Mouse (Mus musculus) heart, embryonic 12.5 days (tissue): Measurements from ENCODE around the gene Ap3b1. TPM values are rescaled to one million over a fixed set of nuclear protein-coding genes. Genes with fewer than 3 reads are reported as not detected.

Experiments
- ATAC-seq: fragments of 200-750 bp; cut with Nextera tagmentation; 2 replicates; pipeline ENCODE4 v1.8.0; 2017; ENCODE audit warnings: moderate TSS enrichment, moderate library complexity; ENCODE audit not compliant: insufficient number of reproducible peaks, low FRiP score
- H3K27ac ChIP-seq: fragments of 300-500 bp; sonication (generic); 2 replicates; pipeline ENCODE4 v1.5.1; 2016; ENCODE audit warnings: mild to moderate bottlenecking, moderate library complexity; ENCODE audit not compliant: poor library complexity, severe bottlenecking
- H3K27me3 ChIP-seq: fragments of 300-500 bp; sonication (generic); replicated peaks from 2 replicates; pipeline ENCODE4 v1.6.1; 2016; ENCODE audit warnings: mild to moderate bottlenecking, moderate library complexity
- H3K36me3 ChIP-seq: fragments of 300-500 bp; sonication (generic); 2 replicates; pipeline ENCODE4 v1.6.1; 2016; ENCODE audit warnings: mild to moderate bottlenecking, moderate library complexity
- H3K4me1 ChIP-seq: fragments of 300-500 bp; sonication (generic); replicated peaks from 2 replicates; pipeline ENCODE4 v1.6.1; 2016; ENCODE audit warnings: mild to moderate bottlenecking
- H3K4me2 ChIP-seq: fragments of 300-500 bp; sonication (generic); 2 replicates; pipeline ENCODE4 v1.6.1; 2016; ENCODE audit warnings: mild to moderate bottlenecking, moderate library complexity
- H3K4me3 ChIP-seq: fragments of 300-500 bp; sonication (generic); 2 replicates; pipeline ENCODE4 v1.5.1; 2016; ENCODE audit warnings: mild to moderate bottlenecking
- H3K9ac ChIP-seq: fragments of 300-500 bp; sonication (generic); 2 replicates; pipeline ENCODE4 v1.6.1; 2016; ENCODE audit warnings: mild to moderate bottlenecking, moderate library complexity
- H3K9me3 ChIP-seq: fragments of 300-500 bp; sonication (generic); replicated peaks from 2 replicates; pipeline ENCODE4 v1.6.1; 2016; ENCODE audit warnings: mild to moderate bottlenecking, moderate library complexity
- WGBS: fragments of 180-500 bp; shearing (Covaris S2); methylation state at CpG from one replicate; pipeline ENCODE4 v1.1.7; 2016; 5-methylcytosine and 5-hydroxymethylcytosine counted together
- polyA plus RNA-seq: library from polyadenylated mRNA; unstranded; fragments of >200 nt; fragmentation: Nextera tagmentation; extraction: Ambion mirVana; gene quantifications from 2 replicates; pipeline ENCODE4 v1.2.1, GENCODE M21; 2016

Gene Ap3b1
- polyA plus RNA-seq, 1 experiment from 2014 or later: 38.6 TPM

DNA sequence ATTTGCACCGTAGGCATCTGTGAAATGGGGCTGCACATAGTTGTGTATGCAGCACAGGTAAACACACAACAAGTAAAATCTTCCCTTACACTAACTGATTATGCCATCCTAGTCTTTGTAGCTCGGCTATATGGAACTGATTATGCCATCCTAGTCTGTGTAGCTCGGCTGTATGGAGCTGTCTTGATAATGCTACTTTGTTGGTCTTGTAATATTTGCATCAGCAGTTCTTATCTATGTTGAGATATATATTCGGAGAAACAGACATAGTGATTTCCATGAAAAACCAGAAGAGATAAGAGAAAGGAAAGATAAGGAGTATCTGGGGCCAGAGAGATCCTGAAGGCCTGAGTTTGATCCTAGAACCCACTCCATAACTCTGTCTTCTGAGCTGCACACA, 178.6 kb downstream of the Ap3b1 start:
- 54% methylated on average over 4 of the region's 4 CpGs for WGBS
- no peak for ATAC-seq
- Histone ChIP-seq H3K9me3 (no peaks in the 10 kb centered on the region), H3K4me1 (no peaks in the 10 kb centered on the region), H3K4me3 (no peak overlapping the region), H3K9ac (no peak overlapping the region), H3K27ac (no peak overlapping the region), H3K27me3 (no peaks in the 10 kb centered on the region), H3K36me3 (peaks cover 9% of the 10 kb centered on the region), H3K4me2 (no peak overlapping the region)

DNA sequence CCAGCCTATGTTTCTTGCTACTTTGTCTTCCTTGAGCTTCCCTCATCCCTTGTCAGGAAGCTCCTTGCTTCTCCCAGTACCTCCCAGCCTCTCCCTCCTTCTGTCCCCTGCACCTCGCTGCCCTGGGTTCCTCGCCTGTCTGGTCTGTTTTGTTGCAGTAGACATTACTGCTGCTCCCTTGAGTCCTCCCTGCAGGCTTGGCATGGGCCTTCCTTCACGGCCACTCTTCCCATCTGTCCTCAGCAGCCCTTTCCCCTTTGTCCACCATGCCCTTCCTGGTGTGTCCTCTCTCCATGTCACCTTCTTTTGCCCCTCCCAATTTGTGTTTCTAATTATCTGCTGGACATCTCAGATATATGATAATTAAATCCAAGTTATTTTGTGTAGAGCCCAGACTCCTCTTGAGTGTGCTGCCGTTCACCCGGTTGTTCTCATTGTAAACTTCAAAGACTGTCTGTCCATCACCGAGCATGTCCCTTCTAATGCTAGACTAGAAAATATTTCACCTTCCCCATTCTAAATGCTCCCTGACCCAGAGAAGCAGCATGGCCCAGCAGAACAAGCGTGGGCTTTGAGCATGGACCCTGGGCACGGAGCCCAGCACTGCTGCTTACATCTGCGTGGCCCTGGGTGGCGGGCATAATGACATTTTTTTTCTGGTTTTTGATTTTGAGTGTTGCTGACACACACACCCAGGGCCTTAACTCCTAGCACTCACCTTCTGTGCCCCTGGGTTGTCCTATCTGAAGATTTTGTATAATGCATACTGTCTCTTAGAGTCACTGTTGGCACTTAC, 181.3 kb downstream of the Ap3b1 start:
- Histone ChIP-seq H3K4me1 (peaks cover 6% of the 10 kb centered on the region), H3K4me2 (no peak overlapping the region), H3K27ac (no peak overlapping the region), H3K36me3 (peaks cover 12% of the 10 kb centered on the region), H3K9ac (no peak overlapping the region), H3K27me3 (no peaks in the 10 kb centered on the region), H3K4me3 (no peak overlapping the region), H3K9me3 (no peaks in the 10 kb centered on the region)
- WGBS: 88% methylated on average over 10 of the region's 10 CpGs
- ATAC-seq: no peak

DNA sequence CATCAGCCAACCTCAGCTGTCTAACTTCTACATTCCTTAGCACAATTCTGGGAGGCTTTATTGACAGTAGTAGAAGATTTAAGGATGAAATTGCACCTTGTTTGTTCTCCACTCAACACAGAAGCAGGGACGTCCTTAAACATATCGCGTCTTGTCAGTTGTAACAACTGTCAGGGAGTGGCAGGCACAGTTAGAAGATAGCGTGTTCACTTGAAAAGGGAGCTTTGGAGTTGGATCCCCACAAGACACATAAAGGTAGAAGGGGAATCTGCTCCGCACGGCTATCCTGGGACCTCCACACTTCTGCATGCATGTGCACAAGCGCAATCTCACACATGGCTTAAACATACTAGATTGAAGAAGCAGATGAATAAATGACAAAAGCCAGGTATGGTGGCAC, 183.3 kb downstream of the Ap3b1 start:
- peaks cover 6% of the 10 kb centered on the region for H3K4me1 ChIP-seq
- WGBS: 83% methylated on average over 7 of the region's 7 CpGs
- ATAC-seq: no peak
- H3K36me3 ChIP-seq: peaks cover 12% of the 10 kb centered on the region
- H3K27me3 ChIP-seq: no peaks in the 10 kb centered on the region
- H3K27ac ChIP-seq: no peak overlapping the region
- H3K9me3 ChIP-seq: no peaks in the 10 kb centered on the region
- no peak overlapping the region for H3K4me3 ChIP-seq
- H3K9ac ChIP-seq: no peak overlapping the region
- H3K4me2 ChIP-seq: no peak overlapping the region

DNA sequence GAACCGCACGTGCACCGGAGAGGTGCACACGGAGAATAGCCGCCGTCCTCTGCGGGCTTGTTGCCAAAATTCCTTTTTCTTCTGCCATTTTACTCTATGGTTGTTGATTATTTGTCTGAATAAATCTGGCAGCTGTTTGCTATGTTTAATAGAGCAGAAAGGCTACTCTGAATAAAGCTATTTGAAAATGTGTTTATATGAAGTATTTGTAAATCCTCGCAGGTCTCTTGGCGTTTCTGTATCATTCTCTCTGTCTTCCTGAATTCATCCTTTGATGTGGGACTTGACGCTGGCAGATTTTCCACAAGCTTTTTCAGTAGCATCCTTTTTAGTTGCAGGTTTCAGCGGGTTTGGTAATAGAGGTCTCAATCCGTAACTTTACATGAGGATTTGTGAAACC, 185.5 kb downstream of the Ap3b1 start:
- no peak overlapping the region for H3K4me2 ChIP-seq
- peaks cover 6% of the 10 kb centered on the region for H3K4me1 ChIP-seq
- WGBS: 90% methylated on average over 12 of the region's 12 CpGs
- ATAC-seq: no peak
- no peaks in the 10 kb centered on the region for H3K27me3 ChIP-seq
- no peaks in the 10 kb centered on the region for H3K9me3 ChIP-seq
- H3K27ac ChIP-seq: no peak overlapping the region
- no peak overlapping the region for H3K4me3 ChIP-seq
- peaks cover 14% of the 10 kb centered on the region for H3K36me3 ChIP-seq
- no peak overlapping the region for H3K9ac ChIP-seq

DNA sequence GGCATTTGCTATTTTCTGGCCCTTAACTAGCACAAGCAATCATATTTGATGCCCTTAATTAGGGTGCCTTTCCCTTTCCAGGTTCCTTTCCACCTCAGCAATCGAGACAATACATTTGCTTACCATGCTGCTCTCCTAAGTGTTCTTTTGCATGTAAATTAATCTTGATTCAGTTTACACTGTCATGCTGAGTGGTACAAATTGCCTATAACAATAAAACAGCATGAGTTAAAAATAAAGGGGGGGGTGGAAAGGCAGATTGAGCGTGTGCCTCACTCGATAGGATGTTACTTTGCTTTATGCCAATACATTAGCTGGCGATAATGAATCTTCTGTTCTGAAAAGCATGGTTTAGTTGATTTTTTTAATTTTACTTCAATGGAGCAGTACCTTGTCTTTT, 187.0 kb downstream of the Ap3b1 start:
- no peak overlapping the region for H3K4me2 ChIP-seq
- no peak for ATAC-seq
- H3K4me3 ChIP-seq: no peak overlapping the region
- no peaks in the 10 kb centered on the region for H3K27me3 ChIP-seq
- WGBS: 83% methylated on average over 4 of the region's 4 CpGs
- H3K9ac ChIP-seq: no peak overlapping the region
- H3K9me3 ChIP-seq: no peaks in the 10 kb centered on the region
- H3K27ac ChIP-seq: no peak overlapping the region
- peaks cover 6% of the 10 kb centered on the region for H3K4me1 ChIP-seq
- peaks cover 16% of the 10 kb centered on the region for H3K36me3 ChIP-seq

DNA sequence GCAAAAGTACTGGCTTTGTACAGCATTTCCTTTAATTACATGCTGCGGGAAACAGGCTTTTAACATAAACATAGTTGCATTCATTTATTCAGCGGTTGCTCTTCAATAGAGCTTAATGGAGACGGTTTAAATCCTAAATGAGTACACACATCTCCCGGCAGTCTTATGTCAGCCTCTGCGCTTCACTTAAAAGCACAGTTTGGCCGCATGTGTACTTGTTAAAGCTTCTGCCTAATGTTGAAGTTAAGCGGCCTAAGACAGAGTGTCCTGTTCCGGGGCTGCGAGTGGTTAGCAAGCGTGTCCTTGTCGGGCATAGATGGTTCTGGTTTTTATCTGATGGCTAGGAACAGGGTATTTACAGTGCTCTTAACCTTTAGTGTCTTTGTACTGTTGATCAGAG, 187.5 kb downstream of the Ap3b1 start:
- Histone ChIP-seq H3K4me3 (no peak overlapping the region), H3K9ac (no peak overlapping the region), H3K4me1 (peaks cover 6% of the 10 kb centered on the region), H3K9me3 (no peaks in the 10 kb centered on the region), H3K4me2 (no peak overlapping the region), H3K27me3 (no peaks in the 10 kb centered on the region), H3K36me3 (peaks cover 13% of the 10 kb centered on the region), H3K27ac (no peak overlapping the region)
- no peak for ATAC-seq
- 75% methylated on average over 11 of the region's 11 CpGs for WGBS

DNA sequence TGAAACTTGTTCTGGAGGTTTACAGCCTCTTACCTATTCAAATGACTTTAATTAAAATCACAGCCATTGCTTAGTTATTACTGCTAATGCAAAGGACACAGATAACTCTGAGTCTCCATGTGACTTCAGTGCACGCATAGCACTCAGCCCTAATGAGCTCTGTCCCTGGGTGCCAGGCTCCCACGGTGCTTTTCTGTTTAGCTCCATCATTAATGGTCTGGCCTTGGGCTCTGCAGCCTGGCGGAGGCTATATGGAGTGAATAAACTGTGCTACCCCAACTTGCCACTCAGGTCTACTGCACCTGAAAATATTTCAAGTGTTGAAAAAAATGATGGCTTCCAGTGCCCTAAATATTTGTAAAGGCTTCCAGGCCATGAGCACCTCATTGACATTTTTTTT, 190.8 kb downstream of the Ap3b1 start:
- ATAC-seq: no peak
- Histone ChIP-seq H3K9ac (no peak overlapping the region), H3K9me3 (no peaks in the 10 kb centered on the region), H3K27me3 (no peaks in the 10 kb centered on the region), H3K27ac (no peak overlapping the region), H3K4me2 (no peak overlapping the region), H3K4me1 (no peaks in the 10 kb centered on the region; the same call in 1 of the 2 replicates), H3K36me3 (peaks cover 10% of the 10 kb centered on the region), H3K4me3 (no peak overlapping the region)
- 72% methylated on average over 3 of the region's 3 CpGs for WGBS

DNA sequence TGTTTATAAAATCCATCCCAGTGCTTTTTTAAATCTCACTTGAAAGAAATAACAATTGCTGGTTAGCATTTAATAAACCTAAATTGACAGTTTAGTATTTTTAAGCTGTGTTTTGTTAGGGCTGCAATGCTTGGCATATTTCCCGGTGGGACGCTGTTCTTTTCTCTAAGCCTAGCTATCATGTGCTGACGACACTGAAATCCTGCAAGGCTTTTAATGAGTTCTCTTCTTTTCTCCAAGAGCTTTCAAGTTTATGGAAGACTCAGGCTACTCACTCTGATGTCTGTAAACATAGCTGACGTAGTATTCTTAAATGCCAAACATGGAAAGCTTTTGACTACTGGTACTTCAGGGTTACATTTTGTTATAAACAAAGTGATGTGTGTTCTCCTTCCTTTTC, 191.3 kb downstream of the Ap3b1 start:
- Histone ChIP-seq H3K4me1 (no peaks in the 10 kb centered on the region; the same call in 1 of the 2 replicates), H3K9ac (no peak overlapping the region), H3K4me3 (no peak overlapping the region), H3K27me3 (no peaks in the 10 kb centered on the region), H3K36me3 (peaks cover 10% of the 10 kb centered on the region), H3K4me2 (no peak overlapping the region), H3K27ac (no peak overlapping the region), H3K9me3 (no peaks in the 10 kb centered on the region)
- ATAC-seq: no peak
- 65% methylated on average over 4 of the region's 4 CpGs for WGBS

DNA sequence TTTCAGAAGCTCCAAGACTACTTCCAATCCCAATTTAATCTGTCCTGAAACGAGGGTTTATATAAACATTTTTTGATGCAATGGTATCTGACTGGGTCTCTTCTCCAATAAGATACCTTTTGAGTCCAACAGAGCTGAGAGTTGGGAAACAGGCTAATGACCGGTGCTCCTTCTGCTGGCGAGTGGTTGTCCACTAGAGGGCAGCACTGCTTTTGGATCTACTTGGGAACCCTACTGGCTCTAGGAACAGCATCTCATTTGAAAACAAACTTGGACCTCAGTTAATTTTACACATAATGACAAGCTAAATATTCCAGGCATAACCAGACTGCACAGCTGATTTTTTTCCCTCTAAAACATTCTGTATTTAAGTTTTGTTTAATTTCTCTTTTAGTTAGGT, 201.3 kb downstream of the Ap3b1 start:
- H3K36me3 ChIP-seq: 0 out of 2 replicates have a peak, but pooled peaks cover 3% of the 10 kb centered on the region
- 4% methylated on average over 3 of the region's 3 CpGs for WGBS
- no peak for ATAC-seq

DNA sequence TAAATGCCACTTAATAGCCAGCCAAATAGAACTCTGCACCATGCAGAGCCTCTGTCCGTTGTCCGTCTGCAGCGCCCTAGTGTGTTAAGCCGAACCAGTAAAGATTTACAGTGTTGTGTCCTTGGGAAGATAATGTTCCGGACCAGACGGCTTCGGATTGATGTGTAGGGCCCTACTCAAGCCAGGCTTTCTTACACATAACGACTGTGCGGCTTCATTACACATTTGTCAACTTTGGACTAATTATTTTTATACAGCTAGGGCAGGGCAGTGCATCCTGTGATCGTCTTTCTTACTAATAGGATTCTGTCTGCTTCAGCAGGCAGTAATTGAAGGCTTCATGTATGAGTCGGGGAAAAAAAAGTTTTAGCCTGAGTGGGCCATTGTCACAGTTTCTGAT, 202.1 kb downstream of the Ap3b1 start:
- Histone ChIP-seq H3K9ac (no peak overlapping the region), H3K27ac (no peak overlapping the region), H3K4me1 (peaks cover 6% of the 10 kb centered on the region), H3K27me3 (no peaks in the 10 kb centered on the region), H3K4me2 (no peak overlapping the region), H3K36me3 (peaks cover 11% of the 10 kb centered on the region), H3K4me3 (no peak overlapping the region), H3K9me3 (no peaks in the 10 kb centered on the region)
- no peak for ATAC-seq
- 82% methylated on average over 11 of the region's 11 CpGs for WGBS

More for the DNA sequence above, 201.3 kb downstream of the Ap3b1 start:
- no peak overlapping the region for H3K4me3 ChIP-seq
- H3K9me3 ChIP-seq: no peaks in the 10 kb centered on the region
- H3K27me3 ChIP-seq: no peaks in the 10 kb centered on the region
- H3K9ac ChIP-seq: no peak overlapping the region
- no peak overlapping the region for H3K27ac ChIP-seq
- peaks cover 6% of the 10 kb centered on the region for H3K4me1 ChIP-seq
- no peak overlapping the region for H3K4me2 ChIP-seq

DNA sequence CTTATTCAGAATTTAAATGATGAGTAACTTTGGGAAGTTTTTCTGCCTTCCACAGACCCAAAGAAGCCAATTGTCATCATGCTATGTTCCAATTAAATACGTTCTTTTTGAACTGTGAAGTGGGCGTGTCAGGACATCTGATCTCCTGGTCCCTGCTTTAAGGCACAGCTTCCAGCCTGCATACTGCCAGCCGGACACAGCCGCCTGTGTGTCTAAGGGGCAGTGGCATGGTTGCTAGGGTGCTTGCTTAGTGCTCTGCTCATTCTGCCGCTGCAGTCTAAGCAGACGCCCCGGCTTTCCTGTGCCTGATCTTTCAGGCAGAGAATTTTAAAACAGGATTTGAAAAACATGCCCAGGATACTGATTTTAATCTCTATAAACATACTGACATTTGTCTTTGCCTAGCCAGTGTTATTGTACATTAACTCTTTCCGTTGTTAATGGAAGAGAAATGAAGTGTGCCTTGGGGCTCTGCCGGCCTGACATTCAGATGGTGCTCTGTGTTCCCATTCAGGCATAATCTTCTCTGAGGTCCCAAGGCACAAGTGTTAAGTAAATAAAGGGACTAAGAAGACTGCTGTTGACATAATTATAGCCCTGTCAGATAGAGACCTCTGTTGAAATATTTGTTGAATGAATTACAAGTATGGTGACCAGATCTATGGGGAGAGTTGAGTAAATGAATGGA, 204.0 kb downstream of the Ap3b1 start:
- no peaks in the 10 kb centered on the region for H3K27me3 ChIP-seq
- WGBS: 52% methylated on average over 9 of the region's 9 CpGs

More for the DNA sequence above, 204.0 kb downstream of the Ap3b1 start:
- ATAC-seq: no peak
- H3K4me2 ChIP-seq: no peak overlapping the region
- no peak overlapping the region for H3K4me3 ChIP-seq
- no peaks in the 10 kb centered on the region for H3K9me3 ChIP-seq
- H3K36me3 ChIP-seq: peaks cover 18% of the 10 kb centered on the region
- H3K9ac ChIP-seq: no peak overlapping the region
- no peak overlapping the region for H3K27ac ChIP-seq
- peaks cover 6% of the 10 kb centered on the region for H3K4me1 ChIP-seq
